Mouse (Mus musculus) gastrocnemius, postnatal 14 days (tissue): ENCODE results near the gene Nos1. TPM values are rescaled to one million over a fixed set of nuclear protein-coding genes. Genes with fewer than 3 reads are reported as not detected.

ENCODE experiments used
- DNase-seq: peaks from one replicate; pipeline ENCODE4 v3.0.0; 2021; ENCODE audit warnings: mixed read lengths
- intact Hi-C: fragments of 180-260 bp; cut with DNase I; formaldehyde crosslinking; loops from one replicate; pipeline ENCODE4 v1.15.1; 2025; ENCODE audit warnings: low total_unique reads
- total RNA-seq, 2 experiments: library from RNA; stranded (reverse); gene quantifications; 2 replicates each; pipeline ENCODE4 v1.2.3; 2021

Nos1 gene
- total RNA-seq, 2 experiments from 2014 or later: 5.7 to 7.0 TPM

- intact Hi-C loops: loop anchor here (5.0 kb wide), 2 partner anchors 106 to 426 kb away; no protein-coding TSS in a partner anchor
Measured at GRCm38 (mm10) chr5:117938182-117938581, 157.3 kb downstream of the Nos1 start.

GRCm38 (mm10) chr5:117939402-117939801 lies 158.6 kb downstream of the Nos1 start:
- no peak for DNase-seq
- intact Hi-C loops: loop anchor here (5.0 kb wide), 2 partner anchors 107 to 427 kb away; no protein-coding TSS in a partner anchor

More at GRCm38 (mm10) chr5:117938182-117938581, 157.3 kb downstream of the Nos1 start:
- DNase-seq: peak; percentile 51

GRCm38 (mm10) chr5:117941552-117941951 lies 160.7 kb downstream of the Nos1 start:
- DNase-seq: no peak
- intact Hi-C loops: no loop called here

- DNase-seq: no peak
- intact Hi-C loops: loop anchor here (5.0 kb wide), 2 partner anchors 334 to 429 kb away; no protein-coding TSS in a partner anchor
Measured at GRCm38 (mm10) chr5:117946605-117947004, 165.8 kb downstream of the Nos1 start.

GRCm38 (mm10) chr5:117949393-117949792 lies 168.6 kb downstream of the Nos1 start:
- DNase-seq: no peak
- intact Hi-C loops: loop anchor here (5.0 kb wide), 2 partner anchors 337 to 432 kb away; no protein-coding TSS in a partner anchor

- intact Hi-C loops: no loop called here
- DNase-seq: no peak
Measured at GRCm38 (mm10) chr5:117953893-117954292, 173.1 kb downstream of the Nos1 start.

GRCm38 (mm10) chr5:117954429-117954828 lies 173.6 kb downstream of the Nos1 start:
- intact Hi-C loops: no loop called here

GRCm38 (mm10) chr5:117955675-117956420 lies 175.0 kb downstream of the Nos1 start:
- no peak for DNase-seq
- intact Hi-C loops: no loop called here

More at GRCm38 (mm10) chr5:117954429-117954828, 173.6 kb downstream of the Nos1 start:
- DNase-seq: no peak

GRCm38 (mm10) chr5:117964750-117965149 lies 183.9 kb downstream of the Nos1 start:
- intact Hi-C loops: no loop called here
- DNase-seq: no peak

GRCm38 (mm10) chr5:117966956-117967355 lies 186.1 kb downstream of the Nos1 start:
- intact Hi-C loops: no loop called here
- DNase-seq: no peak

GRCm38 (mm10) chr5:117967659-117968069 lies 186.8 kb downstream of the Nos1 start:
- intact Hi-C loops: no loop called here
- no peak for DNase-seq

GRCm38 (mm10) chr5:117969681-117970427 lies 189.0 kb downstream of the Nos1 start:
- intact Hi-C loops: no loop called here

GRCm38 (mm10) chr5:117976263-117976656 lies 195.4 kb downstream of the Nos1 start:
- DNase-seq: no peak
- intact Hi-C loops: no loop called here

More at GRCm38 (mm10) chr5:117969681-117970427, 189.0 kb downstream of the Nos1 start:
- no peak for DNase-seq

- DNase-seq: peak; percentile 96
- intact Hi-C loops: no loop called here
Measured at GRCm38 (mm10) chr5:117976657-117977500, 196.0 kb downstream of the Nos1 start, which contains the start of gene Fbxo21. Gene Fbxo21 (plus strand): TSS chr5:117976730.

GRCm38 (mm10) chr5:117977501-117978158 lies 196.8 kb downstream of the Nos1 start:
- no peak for DNase-seq
- intact Hi-C loops: no loop called here

GRCm38 (mm10) chr5:117978159-117978697 lies 197.4 kb downstream of the Nos1 start:
- no peak for DNase-seq
- intact Hi-C loops: no loop called here

GRCm38 (mm10) chr5:117979082-117979481 lies 198.2 kb downstream of the Nos1 start:
- intact Hi-C loops: no loop called here
- no peak for DNase-seq

- intact Hi-C loops: no loop called here
- no peak for DNase-seq
Measured at GRCm38 (mm10) chr5:117980921-117981320, 200.1 kb downstream of the Nos1 start.

GRCm38 (mm10) chr5:117981943-117982342 lies 201.1 kb downstream of the Nos1 start:
- intact Hi-C loops: no loop called here
- DNase-seq: no peak
